29 mouse cellular contexts compared by ENCODE assay signal in genomic region chr9:53380595-53380994, GRCm38 (mm10). TPM values are rescaled to one million over a fixed set of nuclear protein-coding genes. Genes with fewer than 3 reads are reported as not detected.
"Had no signal": no experiment of that assay in that cellular context is flagged by ENCODE, and none has a peak within 500 bp of the region (broad histone marks: within the 10 kb centered on the region; RNA-seq: fewer than 3 reads in every experiment).

No protein-coding gene starts in this region.

- H3K36me3 ChIP-seq: heart, embryonic 10.5 days; heart, embryonic 12.5 days; hindbrain, embryonic 10.5 days; hindbrain, embryonic 12.5 days; intestine, embryonic 15.5 days; kidney, embryonic 15.5 days; limb, embryonic 10.5 days; limb, embryonic 12.5 days; liver, embryonic 13.5 days; liver, embryonic 15.5 days had no signal

- DNase-seq: gastrocnemius, adult 2 months; gastrocnemius, postnatal 10 days; gastrocnemius, postnatal 25 days; heart, adult 18-20 months; heart, postnatal 10 days; heart, postnatal 4 days; kidney, adult 11 months; kidney, adult 2 months; kidney, adult 9 months; kidney, postnatal 14 days; kidney, postnatal 36 days; layer of hippocampus, adult 9-11 months; layer of hippocampus, postnatal 36 days; liver; liver, embryonic 13.5 days had no signal

- H3K27ac ChIP-seq: gastrocnemius, adult 2 months; heart, embryonic 10.5 days; hindbrain, embryonic 10.5 days; hindbrain, embryonic 12.5 days; hindbrain, embryonic 14.5 days; intestine, embryonic 15.5 days; kidney, embryonic 15.5 days; kidney, postnatal 0 days; limb, embryonic 10.5 days; limb, embryonic 12.5 days; liver, embryonic 13.5 days; liver, embryonic 15.5 days had no signal

- H3K9ac ChIP-seq: heart, embryonic 12.5 days; hindbrain, embryonic 12.5 days; hindbrain, embryonic 14.5 days; intestine, embryonic 15.5 days; kidney, embryonic 15.5 days; limb, embryonic 12.5 days; liver, embryonic 13.5 days; liver, embryonic 15.5 days had no signal

- H3K9me3 ChIP-seq: heart, embryonic 10.5 days; heart, embryonic 12.5 days; hindbrain, embryonic 10.5 days; hindbrain, embryonic 12.5 days; intestine, embryonic 15.5 days; kidney, embryonic 15.5 days; limb, embryonic 10.5 days; limb, embryonic 12.5 days; liver, embryonic 13.5 days; liver, embryonic 15.5 days had no signal

- H3K4me2 ChIP-seq: heart, embryonic 12.5 days; hindbrain, embryonic 12.5 days; hindbrain, embryonic 14.5 days; intestine, embryonic 15.5 days; kidney, embryonic 15.5 days; limb, embryonic 12.5 days; liver, embryonic 11.5 days; liver, embryonic 13.5 days; liver, embryonic 15.5 days had no signal

- H3K27me3 ChIP-seq: heart, embryonic 12.5 days; hindbrain, embryonic 12.5 days; intestine, embryonic 15.5 days; kidney, embryonic 15.5 days; limb, embryonic 12.5 days had no signal

- H3K4me3 ChIP-seq: gastrocnemius, adult 2 months; heart, embryonic 10.5 days; heart, embryonic 12.5 days; hindbrain, embryonic 10.5 days; hindbrain, embryonic 12.5 days; intestine, embryonic 15.5 days; kidney, embryonic 15.5 days; limb, embryonic 10.5 days; limb, embryonic 12.5 days; liver, embryonic 13.5 days; liver, embryonic 15.5 days had no signal

- ATAC-seq: hindbrain, embryonic 16.5 days; intestine, embryonic 15.5 days had no signal

RNA-seq across cellular contexts. Expression of gene 4930550C14Rik, which starts 21.5 kb away (rescaled TPM):
- total RNA-seq: gastrocnemius, postnatal 25 days; granulocyte monocyte progenitor cell, adult 5-6 weeks; heart, adult 18-20 months had no signal
- polyA plus RNA-seq: hindbrain, embryonic 14.5 days had no signal
